Comparison of ENCODE assay signal across 9 mouse cellular contexts in the genomic region with DNA sequence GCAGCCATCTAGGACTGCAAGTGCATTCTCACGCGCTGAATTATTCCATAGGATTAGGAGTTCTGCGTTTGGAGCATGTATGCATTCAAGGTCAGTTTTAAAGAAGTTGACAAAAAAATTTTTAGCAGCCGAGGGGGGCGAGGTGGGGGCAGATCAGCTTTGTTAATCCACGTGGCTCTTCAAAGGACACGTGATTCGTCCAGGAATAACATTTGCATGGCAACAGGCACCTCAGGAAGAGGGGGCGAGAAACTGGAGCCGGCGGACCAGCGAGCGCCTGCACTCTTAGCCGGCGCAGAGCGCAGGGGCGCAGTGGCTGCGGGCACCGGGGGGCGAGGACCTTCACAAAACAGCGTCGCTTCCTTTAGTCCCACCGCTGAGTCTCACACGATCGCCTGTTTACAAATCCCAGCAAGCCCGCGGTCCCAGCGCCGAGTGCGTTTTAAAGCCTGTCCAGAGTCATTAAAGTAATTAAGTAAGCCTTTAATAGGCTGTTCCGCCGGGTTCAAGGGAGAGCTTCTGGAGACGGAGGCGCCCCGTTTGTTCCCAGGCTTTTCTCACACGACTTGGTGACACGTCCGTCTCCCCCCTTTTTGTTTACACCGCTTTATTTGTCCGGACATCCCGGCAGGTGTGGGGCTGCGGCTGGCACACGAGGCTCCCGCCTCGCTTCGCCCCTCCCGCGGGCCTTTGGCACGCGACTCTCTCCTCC. TPM values are rescaled to one million over a fixed set of nuclear protein-coding genes. Genes with fewer than 3 reads are reported as not detected.
DNase-seq lines count a peak whose midpoint lies in the region; ATAC-seq and TF ChIP-seq lines count a peak whose summit lies in the region.
"Had no signal": no experiment of that assay in that cellular context is flagged by ENCODE, and none has a peak within 500 bp of the region (broad histone marks: within the 10 kb centered on the region; RNA-seq: fewer than 3 reads in every experiment).

Helt (minus strand) TSS at position 491 of the 712 bp plus-strand sequence.

- no peak for TF ChIP-seq CTCF in midbrain, postnatal 0 days (IDR thresholded peaks at IDR 0.05)

- no peak within 1 kb of the TSS for H3K9ac ChIP-seq in kidney, embryonic 15.5 days
- no peak within 1 kb of the TSS for H3K9ac ChIP-seq in embryonic facial prominence, embryonic 13.5 days
- H3K9ac ChIP-seq in hindbrain, embryonic 11.5 days (ENCODE audit: low read depth, low read length) = no peak within 1 kb of the TSS
- no peak within 1 kb of the TSS for H3K9ac ChIP-seq in midbrain, postnatal 0 days (replicated peaks; ENCODE audit: low read length, poor library complexity, severe bottlenecking)

- DNase-seq in kidney, adult 18-20 months = no peak
- peak; percentile 40 for DNase-seq in hindbrain, embryonic 11.5 days (ENCODE audit: low spot score)
- no peak for DNase-seq in midbrain, postnatal 0 days (ENCODE audit: low spot score)
- DNase-seq in frontal cortex, postnatal 14 days (ENCODE audit: low spot score in 2 of 2) = no peak
- DNase-seq in adrenal gland, postnatal 4 days (ENCODE audit: low spot score in 2 of 2) = no peak
- no peak for DNase-seq in cerebellum, adult 11 months

- H3K4me3 ChIP-seq in kidney, embryonic 15.5 days (replicated peaks) = peak within 1 kb of the TSS; percentile 25
- H3K4me3 ChIP-seq in embryonic facial prominence, embryonic 13.5 days = peak within 1 kb of the TSS; percentile 14
- H3K4me3 ChIP-seq in hindbrain, embryonic 11.5 days (ENCODE audit: low read depth, low read length) = no peak within 1 kb of the TSS
- H3K4me3 ChIP-seq in midbrain, postnatal 0 days (ENCODE audit: low read depth, low read length) = peak within 1 kb of the TSS; percentile 19

- H3K36me3 ChIP-seq in kidney, embryonic 15.5 days = no peaks in the 10 kb centered on the region
- H3K36me3 ChIP-seq in embryonic facial prominence, embryonic 13.5 days = no peaks in the 10 kb centered on the region
- H3K36me3 ChIP-seq in hindbrain, embryonic 11.5 days (ENCODE audit: control insufficient read depth, insufficient read depth, low read length) = no peaks in the 10 kb centered on the region
- no peaks in the 10 kb centered on the region for H3K36me3 ChIP-seq in midbrain, postnatal 0 days (ENCODE audit: insufficient read depth, low read length)

- H3K9me3 ChIP-seq in kidney, embryonic 15.5 days (replicated peaks) = no peaks in the 10 kb centered on the region
- no peaks in the 10 kb centered on the region for H3K9me3 ChIP-seq in embryonic facial prominence, embryonic 13.5 days
- no peaks in the 10 kb centered on the region for H3K9me3 ChIP-seq in hindbrain, embryonic 11.5 days (ENCODE audit: control insufficient read depth, low read length)
- H3K9me3 ChIP-seq in midbrain, postnatal 0 days (ENCODE audit: low read length) = no peaks in the 10 kb centered on the region

- no peak for ATAC-seq in kidney, embryonic 15.5 days (replicated peaks; ENCODE audit: low FRiP score)
- ATAC-seq in embryonic facial prominence, embryonic 13.5 days (ENCODE audit: insufficient number of reproducible peaks, insufficient read depth, low FRiP score, low TSS enrichment, low read depth) = no peak
- no peak for ATAC-seq in hindbrain, embryonic 11.5 days (ENCODE audit: low FRiP score)
- no peak for ATAC-seq in midbrain, postnatal 0 days (ENCODE audit: low FRiP score)

- under 1% methylated on average over 50 of the region's 50 CpGs for WGBS in kidney, embryonic 15.5 days
- WGBS in embryonic facial prominence, embryonic 13.5 days = under 1% methylated on average over 50 of the region's 50 CpGs
- under 1% methylated on average over 50 of the region's 50 CpGs for WGBS in hindbrain, embryonic 11.5 days
- WGBS in midbrain, postnatal 0 days = under 1% methylated on average over 50 of the region's 50 CpGs

- peaks cover 98% of the 10 kb centered on the region for H3K27me3 ChIP-seq in kidney, embryonic 15.5 days
- peaks cover 98% of the 10 kb centered on the region for H3K27me3 ChIP-seq in embryonic facial prominence, embryonic 13.5 days
- H3K27me3 ChIP-seq in hindbrain, embryonic 11.5 days (ENCODE audit: control insufficient read depth, insufficient read depth, low read length) = peaks cover 86% of the 10 kb centered on the region
- peaks cover 82% of the 10 kb centered on the region for H3K27me3 ChIP-seq in midbrain, postnatal 0 days (ENCODE audit: insufficient read depth, low read length)

- H3K27ac ChIP-seq in kidney, embryonic 15.5 days = no peak within 1 kb of the TSS
- no peak within 1 kb of the TSS for H3K27ac ChIP-seq in embryonic facial prominence, embryonic 13.5 days
- H3K27ac ChIP-seq in hindbrain, embryonic 11.5 days (ENCODE audit: low read depth, low read length) = no peak within 1 kb of the TSS
- no peak within 1 kb of the TSS for H3K27ac ChIP-seq in midbrain, postnatal 0 days (ENCODE audit: low read depth, low read length)

- H3K4me1 ChIP-seq in kidney, embryonic 15.5 days = peaks cover 25% of the 10 kb centered on the region
- peaks cover 28% of the 10 kb centered on the region for H3K4me1 ChIP-seq in embryonic facial prominence, embryonic 13.5 days
- 0 out of 2 replicates have a peak, but pooled peaks cover 2% of the 10 kb centered on the region for H3K4me1 ChIP-seq in hindbrain, embryonic 11.5 days (replicated peaks; ENCODE audit: control insufficient read depth, insufficient read depth, low read length)
- peaks cover 4% of the 10 kb centered on the region for H3K4me1 ChIP-seq in midbrain, postnatal 0 days (ENCODE audit: insufficient read depth, low read length)

- peak within 1 kb of the TSS; percentile 45 for H3K4me2 ChIP-seq in kidney, embryonic 15.5 days
- H3K4me2 ChIP-seq in embryonic facial prominence, embryonic 13.5 days = peak within 1 kb of the TSS; percentile 44
- H3K4me2 ChIP-seq in hindbrain, embryonic 11.5 days (replicated peaks; ENCODE audit: low read depth, low read length) = no peak within 1 kb of the TSS
- H3K4me2 ChIP-seq in midbrain, postnatal 0 days (ENCODE audit: low read depth, low read length, poor library complexity, severe bottlenecking) = peak within 1 kb of the TSS; percentile 42

RNA-seq across cellular contexts. Expression of gene Helt, which starts in this region (rescaled TPM):
- not detected in 2 replicates for polyA plus RNA-seq in kidney, embryonic 15.5 days (2015; fragmentation: Nextera tagmentation; extraction: Ambion mirVana)
- polyA plus RNA-seq in embryonic facial prominence, embryonic 13.5 days (2015; fragmentation: Nextera tagmentation; extraction: Ambion mirVana) = 0.48 TPM in 1 of 2 replicates, not detected in the other
- 0.60 and 1.1 TPM in 2 replicates for polyA plus RNA-seq in hindbrain, embryonic 11.5 days (2014; fragmentation: Nextera tagmentation; extraction: Ambion mirVana)
- total RNA-seq in midbrain, postnatal 0 days (2014; rRNA removed) = 0.27 TPM in 1 of 2 replicates, not detected in the other
- polyA plus RNA-seq in midbrain, postnatal 0 days (2015; fragmentation: Nextera tagmentation; extraction: Ambion mirVana) = 0.26 and 0.28 TPM in 2 replicates
- under 1 TPM in 1 of 2 experiments, not detected in 1; 0.23 TPM for total RNA-seq in adrenal gland, postnatal 4 days (2021)
- polyA plus RNA-seq: spleen, adult 2 months had no signal
